Mouse (Mus musculus): ENCODE results near the gene Btbd10. TPM values are rescaled to one million over a fixed set of nuclear protein-coding genes. Genes with fewer than 3 reads are reported as not detected.

Gene Btbd10
- total and polyA plus RNA-seq, 2 experiments from 2014 or later: 59.2 to 85.1 TPM

DNA sequence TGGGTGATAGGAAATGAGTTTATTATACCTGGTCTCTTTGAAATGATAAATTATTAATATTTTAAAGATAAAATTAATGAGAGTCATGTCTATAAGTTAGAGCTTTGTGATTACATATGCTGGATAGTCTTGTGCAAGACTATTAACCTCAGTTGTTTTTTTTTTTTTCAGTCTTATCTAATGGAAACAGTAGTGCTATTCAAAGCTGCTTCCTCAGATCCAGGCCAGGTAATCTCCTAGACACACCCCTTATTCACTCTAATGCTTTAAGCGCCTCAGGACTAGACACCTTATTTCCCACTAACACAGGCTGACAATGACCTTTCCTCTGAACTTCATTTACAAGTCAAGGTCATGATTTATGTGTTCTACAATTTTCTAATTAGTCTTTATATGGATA is 20.1 kb downstream of the Btbd10 start:
- H3K4me1 ChIP-seq (ENCODE audit: insufficient read depth, low read length): no peaks in the 10 kb centered on the region
- no peaks in the 10 kb centered on the region for H3K36me3 ChIP-seq (ENCODE audit: insufficient read depth, low read length)
- no peaks in the 10 kb centered on the region for H3K9me3 ChIP-seq (ENCODE audit: low read length)
- H3K4me2 ChIP-seq (ENCODE audit: low read depth, low read length, poor library complexity, severe bottlenecking): no peak overlapping the region
- WGBS: 95% methylated on average over 1 of the region's 1 CpGs
- H3K4me3 ChIP-seq (ENCODE audit: low read depth, low read length): no peak overlapping the region
- H3K9ac ChIP-seq (replicated peaks; ENCODE audit: low read length, poor library complexity, severe bottlenecking): no peak overlapping the region
- no peak overlapping the region for H3K27ac ChIP-seq (ENCODE audit: low read depth, low read length)
- no peak for ATAC-seq (ENCODE audit: low FRiP score)
- DNase-seq (ENCODE audit: low spot score): no peak
- no peak for TF ChIP-seq CTCF (IDR thresholded peaks at IDR 0.05)
- H3K27me3 ChIP-seq (ENCODE audit: insufficient read depth, low read length): no peaks in the 10 kb centered on the region

DNA sequence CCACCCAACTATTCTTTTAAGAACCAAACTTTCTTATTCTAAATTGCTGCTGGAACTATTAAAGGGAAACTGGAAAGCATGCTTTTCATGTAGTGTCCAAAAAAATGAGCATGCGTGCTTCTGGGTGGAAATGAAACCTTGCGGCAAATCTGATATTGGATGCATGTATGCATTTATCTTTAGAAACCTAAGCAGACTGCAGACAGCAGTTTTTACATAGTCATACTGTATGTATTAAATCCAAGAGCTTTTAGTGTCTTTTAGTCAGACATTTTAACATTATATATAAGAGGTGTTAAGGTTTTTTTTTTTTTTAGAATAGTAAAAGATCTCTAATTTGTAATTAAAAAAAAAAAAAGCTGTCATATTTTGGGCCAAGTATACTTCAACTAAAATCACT is 21.5 kb downstream of the Btbd10 start:
- WGBS: 62% methylated on average over 2 of the region's 2 CpGs
- no peaks in the 10 kb centered on the region for H3K36me3 ChIP-seq (ENCODE audit: insufficient read depth, low read length)
- no peak overlapping the region for H3K9ac ChIP-seq (replicated peaks; ENCODE audit: low read length, poor library complexity, severe bottlenecking)
- peak; percentile 5 for DNase-seq (ENCODE audit: low spot score)
- ATAC-seq (ENCODE audit: low FRiP score): no peak
- H3K4me1 ChIP-seq (ENCODE audit: insufficient read depth, low read length): no peaks in the 10 kb centered on the region
- H3K27ac ChIP-seq (ENCODE audit: low read depth, low read length): no peak overlapping the region
- peak overlapping the region; percentile 41 for H3K4me2 ChIP-seq (ENCODE audit: low read depth, low read length, poor library complexity, severe bottlenecking)
- H3K4me3 ChIP-seq (ENCODE audit: low read depth, low read length): 0 out of 2 replicates have a peak overlapping the region, but pooled peaks have one; percentile 18
- no peaks in the 10 kb centered on the region for H3K9me3 ChIP-seq (ENCODE audit: low read length)
- H3K27me3 ChIP-seq (ENCODE audit: insufficient read depth, low read length): no peaks in the 10 kb centered on the region
- no peak for TF ChIP-seq CTCF (IDR thresholded peaks at IDR 0.05)

DNA sequence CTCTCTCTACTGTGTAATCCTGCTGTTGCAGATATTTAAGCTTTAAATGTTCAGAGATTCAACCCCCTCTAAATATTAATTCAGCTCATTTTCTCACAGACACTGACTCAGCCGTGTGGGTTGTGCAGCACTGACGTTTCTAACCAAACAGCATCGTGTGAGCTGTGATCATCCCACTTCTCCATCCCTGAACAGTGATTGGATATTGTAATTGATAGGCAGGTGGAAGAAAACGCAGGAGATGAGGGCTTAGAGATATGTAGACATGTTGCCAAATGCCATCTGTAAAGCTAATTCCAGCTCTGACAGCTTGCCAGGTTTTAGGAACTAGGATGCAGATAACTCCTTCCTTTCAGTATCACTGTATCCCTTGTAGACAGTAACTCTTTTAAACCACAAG is 21.9 kb downstream of the Btbd10 start:
- H3K9ac ChIP-seq (replicated peaks; ENCODE audit: low read length, poor library complexity, severe bottlenecking): peak overlapping the region; percentile 33; the same call in 1 of the 2 replicates
- DNase-seq (ENCODE audit: low spot score): peak; percentile 87

DNA sequence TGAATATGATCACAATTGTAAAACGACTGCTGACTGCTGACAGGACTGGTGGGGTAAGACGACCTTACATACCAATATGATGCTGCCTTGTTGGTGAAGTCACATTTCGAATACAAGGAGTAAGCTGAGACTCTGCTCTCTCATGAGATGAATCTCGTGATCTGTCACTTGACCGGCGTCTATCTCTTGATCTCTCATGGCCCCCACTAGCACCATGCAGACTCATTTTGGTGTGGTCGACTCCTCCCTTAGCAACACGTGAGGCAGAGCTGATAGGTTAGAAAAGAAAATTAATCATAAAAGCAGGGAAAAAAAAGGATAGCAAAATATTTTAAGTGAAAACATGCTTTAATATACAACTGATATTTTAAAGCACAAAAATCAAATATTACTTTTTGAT is 33.9 kb downstream of the Btbd10 start:
- no peaks in the 10 kb centered on the region for H3K9me3 ChIP-seq (ENCODE audit: low read length)
- H3K9ac ChIP-seq (replicated peaks; ENCODE audit: low read length, poor library complexity, severe bottlenecking): no peak overlapping the region
- no peak overlapping the region for H3K4me2 ChIP-seq (ENCODE audit: low read depth, low read length, poor library complexity, severe bottlenecking)
- no peak for TF ChIP-seq CTCF (IDR thresholded peaks at IDR 0.05)
- H3K27me3 ChIP-seq (ENCODE audit: insufficient read depth, low read length): no peaks in the 10 kb centered on the region
- H3K36me3 ChIP-seq (ENCODE audit: insufficient read depth, low read length): no peaks in the 10 kb centered on the region; the same call in 1 of the 2 replicates
- no peak overlapping the region for H3K4me3 ChIP-seq (ENCODE audit: low read depth, low read length)
- no peak overlapping the region for H3K27ac ChIP-seq (ENCODE audit: low read depth, low read length)
- no peak for DNase-seq (ENCODE audit: low spot score)
- WGBS: 87% methylated on average over 8 of the region's 8 CpGs
- no peak for ATAC-seq (ENCODE audit: low FRiP score)
- no peaks in the 10 kb centered on the region for H3K4me1 ChIP-seq (ENCODE audit: insufficient read depth, low read length)

More for the DNA sequence above, 21.9 kb downstream of the Btbd10 start:
- Histone ChIP-seq H3K4me2 (ENCODE audit: low read depth, low read length, poor library complexity, severe bottlenecking) (peak overlapping the region; percentile 41), H3K36me3 (ENCODE audit: insufficient read depth, low read length) (no peaks in the 10 kb centered on the region), H3K4me1 (ENCODE audit: insufficient read depth, low read length) (no peaks in the 10 kb centered on the region), H3K9me3 (ENCODE audit: low read length) (no peaks in the 10 kb centered on the region), H3K27me3 (ENCODE audit: insufficient read depth, low read length) (no peaks in the 10 kb centered on the region), H3K4me3 (ENCODE audit: low read depth, low read length) (peak overlapping the region; percentile 18; the same call in 1 of the 2 replicates), H3K27ac (ENCODE audit: low read depth, low read length) (peak overlapping the region; percentile 14; the same call in 1 of the 2 replicates)
- 15% methylated on average over 4 of the region's 4 CpGs for WGBS
- TF ChIP-seq CTCF (IDR thresholded peaks at IDR 0.05): no peak
- ATAC-seq (ENCODE audit: low FRiP score): peak; percentile 85

DNA sequence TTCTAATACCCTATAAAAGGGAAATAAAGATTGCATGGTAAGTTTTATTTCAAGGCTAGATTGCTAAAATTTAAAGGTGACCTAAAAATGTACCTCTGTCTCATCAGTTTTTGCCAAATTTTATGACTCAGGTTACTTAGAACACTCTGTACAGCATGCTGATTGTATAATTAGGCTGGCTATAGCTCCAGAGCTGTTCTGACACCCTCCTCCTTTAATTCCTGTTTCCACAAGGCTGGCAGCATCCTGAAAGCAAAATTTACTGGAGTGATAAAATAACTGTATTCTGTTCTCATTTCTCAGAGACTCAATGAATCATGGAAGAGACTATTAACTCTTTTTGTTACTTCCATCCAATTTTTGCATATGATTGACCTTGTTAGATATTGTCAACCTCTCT is 35.2 kb downstream of the Btbd10 start:
- Histone ChIP-seq H3K4me1 (ENCODE audit: insufficient read depth, low read length) (no peaks in the 10 kb centered on the region), H3K27me3 (ENCODE audit: insufficient read depth, low read length) (no peaks in the 10 kb centered on the region), H3K4me3 (ENCODE audit: low read depth, low read length) (no peak overlapping the region), H3K9ac (replicated peaks; ENCODE audit: low read length, poor library complexity, severe bottlenecking) (no peak overlapping the region), H3K4me2 (ENCODE audit: low read depth, low read length, poor library complexity, severe bottlenecking) (no peak overlapping the region), H3K27ac (ENCODE audit: low read depth, low read length) (no peak overlapping the region), H3K9me3 (ENCODE audit: low read length) (no peaks in the 10 kb centered on the region), H3K36me3 (ENCODE audit: insufficient read depth, low read length) (no peaks in the 10 kb centered on the region; the same call in 1 of the 2 replicates)
- DNase-seq (ENCODE audit: low spot score) (no peak), ATAC-seq (ENCODE audit: low FRiP score) (no peak)
- no peak for TF ChIP-seq CTCF (IDR thresholded peaks at IDR 0.05)

DNA sequence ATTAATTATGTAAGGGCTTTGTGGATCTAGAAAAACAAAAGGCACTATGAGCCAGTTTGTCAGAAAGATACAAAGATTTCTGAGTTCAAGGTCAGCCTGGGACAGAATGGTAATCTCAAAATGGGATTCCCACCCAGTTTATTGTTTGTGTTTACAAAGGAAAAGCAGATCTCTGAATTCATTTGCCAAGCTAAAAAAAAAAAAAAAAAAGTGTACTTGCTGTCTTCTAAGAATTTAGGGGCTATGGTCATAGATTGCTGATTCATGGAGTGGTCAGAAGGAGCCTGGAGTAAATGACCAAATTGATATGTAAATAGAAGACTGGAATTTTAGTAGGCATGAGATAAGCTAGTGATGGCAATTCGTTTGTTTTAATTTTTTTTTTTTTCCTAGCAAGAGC is 49.1 kb downstream of the Btbd10 start:
- Histone ChIP-seq H3K27me3 (ENCODE audit: insufficient read depth, low read length) (no peaks in the 10 kb centered on the region), H3K4me3 (ENCODE audit: low read depth, low read length) (no peak overlapping the region), H3K4me2 (ENCODE audit: low read depth, low read length, poor library complexity, severe bottlenecking) (no peak overlapping the region), H3K36me3 (ENCODE audit: insufficient read depth, low read length) (0 out of 2 replicates have a peak, but pooled peaks cover 2% of the 10 kb centered on the region), H3K9me3 (ENCODE audit: low read length) (no peaks in the 10 kb centered on the region), H3K27ac (ENCODE audit: low read depth, low read length) (no peak overlapping the region), H3K9ac (replicated peaks; ENCODE audit: low read length, poor library complexity, severe bottlenecking) (no peak overlapping the region), H3K4me1 (ENCODE audit: insufficient read depth, low read length) (no peaks in the 10 kb centered on the region)
- no peak for TF ChIP-seq CTCF (IDR thresholded peaks at IDR 0.05)
- ATAC-seq (ENCODE audit: low FRiP score) (no peak), DNase-seq (ENCODE audit: low spot score) (no peak)
- 86% methylated on average over 1 of the region's 1 CpGs for WGBS
